Comparison of ENCODE assay signal across 27 mouse cellular contexts in the genomic region with DNA sequence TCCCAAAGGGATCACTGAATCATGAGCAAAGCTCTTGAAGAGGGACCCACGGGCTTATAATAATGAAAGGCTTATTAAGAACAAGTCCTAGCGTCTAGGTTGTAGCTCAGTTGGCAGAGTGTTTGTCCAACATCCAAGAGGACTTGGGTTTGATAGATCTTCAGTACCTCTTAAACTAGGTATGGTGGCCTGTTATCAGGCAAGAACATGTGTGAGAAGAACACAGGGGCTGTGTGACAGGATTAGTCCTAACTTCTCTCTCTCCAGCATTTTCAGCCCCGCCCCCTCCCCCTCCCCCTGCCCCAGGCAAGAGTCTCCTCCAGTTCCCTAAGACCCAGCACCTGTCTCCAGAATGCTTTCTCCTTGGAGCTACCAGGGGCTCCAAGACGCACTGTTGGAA. TPM values are rescaled to one million over a fixed set of nuclear protein-coding genes. Genes with fewer than 3 reads are reported as not detected.
A peak's percentile ranks its signal among the peaks of the same experiment; 100 is the strongest.
DNase-seq lines count a peak whose midpoint lies in the region; ATAC-seq and TF ChIP-seq lines count a peak whose summit lies in the region.
"Had no signal": no experiment of that assay in that cellular context is flagged by ENCODE, and none has a peak within 500 bp of the region (broad histone marks: within the 10 kb centered on the region; RNA-seq: fewer than 3 reads in every experiment).

No protein-coding gene starts in this region.

- no peaks in the 10 kb centered on the region for H3K27me3 ChIP-seq in heart, embryonic 10.5 days (ENCODE audit: insufficient read depth, poor library complexity, severe bottlenecking)
- no peaks in the 10 kb centered on the region for H3K27me3 ChIP-seq in MEL (ENCODE audit: control insufficient read depth in 1 of 2, insufficient read depth in 2 of 2, low read length in 2 of 2)
- H3K27me3 ChIP-seq in liver, embryonic 15.5 days: no peaks in the 10 kb centered on the region
- H3K27me3 ChIP-seq: heart, embryonic 15.5 days had no signal

- no peaks in the 10 kb centered on the region for H3K9me3 ChIP-seq in heart, embryonic 10.5 days
- no peaks in the 10 kb centered on the region for H3K9me3 ChIP-seq in MEL (replicated peaks; ENCODE audit: insufficient read depth, low read length)
- no peaks in the 10 kb centered on the region for H3K9me3 ChIP-seq in liver, embryonic 15.5 days (replicated peaks)
- H3K9me3 ChIP-seq: heart, embryonic 15.5 days had no signal

- TF ChIP-seq RAD21 in MEL (IDR thresholded peaks at IDR 0.05; ENCODE audit: low read depth, low read length): no peak

- peaks cover 66% of the 10 kb centered on the region for H3K4me1 ChIP-seq in heart, embryonic 10.5 days
- peaks cover 3 to 17% of the 10 kb centered on the region in 2 experiments for H3K4me1 ChIP-seq in MEL (ENCODE audit: control insufficient read depth in 1 of 2, insufficient read depth in 2 of 2, low read length in 2 of 2)
- peaks cover 83% of the 10 kb centered on the region for H3K4me1 ChIP-seq in liver, embryonic 15.5 days (replicated peaks)

- WGBS in heart, embryonic 10.5 days: 83% methylated on average over 4 of the region's 4 CpGs
- WGBS in liver, embryonic 15.5 days (ENCODE audit: insufficient replicate concordance): 48% methylated on average over 4 of the region's 4 CpGs

- no peak for TF ChIP-seq CTCF in MEL (IDR thresholded peaks at IDR 0.05 in 2 of 3, conservative IDR thresholded peaks at IDR 0.05 in 1 of 3; ENCODE audit: control insufficient read depth in 1 of 3, insufficient read depth in 1 of 3, low read depth in 2 of 3, low read length in 3 of 3, poor library complexity in 1 of 3, severe bottlenecking in 1 of 3)

- H3K27ac ChIP-seq in heart, embryonic 10.5 days: peak overlapping the region; percentile 57; the same call in 1 of the 2 replicates
- no peak overlapping the region for H3K27ac ChIP-seq in MEL (ENCODE audit: control insufficient read depth, low read depth, low read length)
- H3K27ac ChIP-seq in liver, embryonic 15.5 days (replicated peaks): peak overlapping the region; percentile 41
- H3K27ac ChIP-seq: heart, embryonic 15.5 days; kidney, postnatal 0 days had no signal

- peak; percentile 54 for ATAC-seq in liver, embryonic 15.5 days (ENCODE audit: insufficient read depth)

- no peak for DNase-seq in heart, embryonic 10.5 days (ENCODE audit: low spot score)
- no peak for DNase-seq in heart, postnatal 36 days
- DNase-seq in MEL (ENCODE audit: low read depth, low spot score): peak; percentile 57
- peak; percentile 45 for DNase-seq in c-Kit-positive CD71-positive TER-119-positive erythroid progenitor cells, embryonic 14.5 days (ENCODE audit: low spot score)
- DNase-seq in embryo, embryonic 10.5 days (ENCODE audit: low spot score): no peak
- no peak for DNase-seq in left cerebral cortex, adult 9 months (ENCODE audit: low spot score in 2 of 2)
- no peak for DNase-seq in layer of hippocampus, adult 11-12 months (ENCODE audit: low spot score)
- DNase-seq: adrenal gland, adult 2 months; cerebellum, adult 11 months; cerebellum, postnatal 14 days; embryo, embryonic 11 days; gastrocnemius, postnatal 10 days; heart, adult 18-20 months; kidney, adult 11 months; midbrain, embryonic 14.5 days; thymus, adult 2 months had no signal

- H3K4me2 ChIP-seq in liver, embryonic 15.5 days: peak overlapping the region; percentile 18; the same call in 1 of the 2 replicates
- H3K4me2 ChIP-seq: heart, embryonic 15.5 days had no signal

- intact Hi-C loops in heart, postnatal 36 days (cut with DNase I): no loop called here

- H3K4me3 ChIP-seq in heart, embryonic 10.5 days: no peak overlapping the region
- no peak overlapping the region for H3K4me3 ChIP-seq in MEL (ENCODE audit: control insufficient read depth in 1 of 2, insufficient read depth in 1 of 2, low read depth in 2 of 2, low read length in 2 of 2)
- H3K4me3 ChIP-seq in liver, embryonic 15.5 days (replicated peaks): no peak overlapping the region
- H3K4me3 ChIP-seq: heart, embryonic 15.5 days; myocyte had no signal

- peaks cover 8% of the 10 kb centered on the region; the same call in 1 of the 2 replicates for H3K79me2 ChIP-seq in MEL (ENCODE audit: control insufficient read depth, insufficient read depth, low read length, poor library complexity)

- no peak overlapping the region for H3K9ac ChIP-seq in MEL (ENCODE audit: control insufficient read depth, low read depth, low read length, poor library complexity, severe bottlenecking)
- H3K9ac ChIP-seq in liver, embryonic 15.5 days: no peak overlapping the region
- H3K9ac ChIP-seq: heart, embryonic 15.5 days had no signal

- H3K36me3 ChIP-seq in heart, embryonic 10.5 days: peaks cover 4% of the 10 kb centered on the region; the same call in 1 of the 2 replicates
- peaks cover 0 to 17% of the 10 kb centered on the region in 2 experiments; a peak in 2 of 4 replicates for H3K36me3 ChIP-seq in MEL (ENCODE audit: control insufficient read depth in 1 of 2, insufficient read depth in 2 of 2, low read length in 2 of 2)
- H3K36me3 ChIP-seq in liver, embryonic 15.5 days (replicated peaks): 0 out of 2 replicates have a peak, but pooled peaks cover 14% of the 10 kb centered on the region
- H3K36me3 ChIP-seq: heart, embryonic 15.5 days had no signal

- no peak for TF ChIP-seq EP300 in MEL (IDR thresholded peaks at IDR 0.05; ENCODE audit: low read depth in 1 of 2, low read length in 2 of 2)

- TF ChIP-seq POLR2A in MEL (IDR thresholded peaks at IDR 0.05; ENCODE audit: control insufficient read depth in 1 of 2, insufficient read depth in 1 of 2, low read depth in 1 of 2, low read length in 2 of 2, poor library complexity in 1 of 2): no peak

TF ChIP-seq in MEL, 35 proteins besides CTCF, POLR2A, EP300 and RAD21:
- TF ChIP-seq GATA1 (IDR thresholded peaks at IDR 0.05; ENCODE audit: low read depth, low read length) (peak; percentile 53; the same call in 1 of the 2 replicates), POLR2AphosphoS2 (IDR thresholded peaks at IDR 0.05; ENCODE audit: low read length) (no peak), ETS1 (IDR thresholded peaks at IDR 0.05; ENCODE audit: low read depth, low read length) (no peak), MEF2A (IDR thresholded peaks at IDR 0.05; ENCODE audit: extremely low read depth, insufficient replicate concordance, low read depth, low read length, poor library complexity, severe bottlenecking) (no peak), TAL1 (IDR thresholded peaks at IDR 0.05; ENCODE audit: low read length) (peak; percentile 70), BHLHE40 (IDR thresholded peaks at IDR 0.05; ENCODE audit: borderline replicate concordance, low read depth, low read length) (no peak), RCOR1 (IDR thresholded peaks at IDR 0.05; ENCODE audit: low read depth, low read length) (no peak), MAX (IDR thresholded peaks at IDR 0.05; ENCODE audit: low read length) (no peak), POLR2AphosphoS5 (IDR thresholded peaks at IDR 0.05; ENCODE audit: borderline replicate concordance, low read depth, low read length) (no peak), ZKSCAN1 (IDR thresholded peaks at IDR 0.05; ENCODE audit: low read depth, low read length) (no peak), CHD1 (IDR thresholded peaks at IDR 0.05; ENCODE audit: low read depth, low read length) (no peak), SMC3 (IDR thresholded peaks at IDR 0.05; ENCODE audit: low read depth, low read length) (no peak), MAZ (IDR thresholded peaks at IDR 0.05; ENCODE audit: low read depth, low read length) (no peak), TBP (IDR thresholded peaks at IDR 0.05; ENCODE audit: low read depth, low read length) (no peak), SIN3A (IDR thresholded peaks at IDR 0.05; ENCODE audit: low read length) (no peak), TCF12 (IDR thresholded peaks at IDR 0.05; ENCODE audit: low read depth, low read length) (peak; percentile 57; the same call in 1 of the 2 replicates), MYB (IDR thresholded peaks at IDR 0.05; ENCODE audit: low read depth, low read length) (no peak), MYC (IDR thresholded peaks at IDR 0.05; ENCODE audit: low read depth, low read length) (no peak), JUND (IDR thresholded peaks at IDR 0.05; ENCODE audit: low read depth, low read length) (no peak), NRF1 (IDR thresholded peaks at IDR 0.05; ENCODE audit: insufficient read depth, low read depth, low read length, poor library complexity, severe bottlenecking) (no peak), UBTF (IDR thresholded peaks at IDR 0.05; ENCODE audit: borderline replicate concordance, insufficient read depth, low read depth, low read length) (no peak), NELFE (IDR thresholded peaks at IDR 0.05; ENCODE audit: low read depth, low read length) (no peak), USF1 (IDR thresholded peaks at IDR 0.05; ENCODE audit: low read depth, low read length) (no peak), MAFK (IDR thresholded peaks at IDR 0.05; ENCODE audit: borderline replicate concordance, low read depth, low read length) (no peak), ZMIZ1 (IDR thresholded peaks at IDR 0.05; ENCODE audit: low read depth, low read length) (no peak), E2F4 (IDR thresholded peaks at IDR 0.05; ENCODE audit: borderline replicate concordance, low read depth, low read length) (no peak)

RNA-seq across cellular contexts. Expression of gene Ggta1, which starts 12.2 kb away (rescaled TPM):
- 30.4 and 51.3 TPM in 2 replicates for polyA plus RNA-seq in heart, embryonic 10.5 days (2016; fragmentation: Nextera tagmentation; extraction: Ambion mirVana)
- 10 to 100 TPM; 19.0 to 22.5 TPM for total RNA-seq in heart, postnatal 36 days (2021)
- 23.6 and 30.7 TPM in 2 replicates for total RNA-seq in MEL (2012; rRNA removed)
- 10 to 100 TPM in 1 of 2 experiments, not detected in 1; 29.2 TPM for polyA plus RNA-seq in MEL (2012; ENCODE audit: insufficient read depth in 1 of 2, insufficient read length in 2 of 2, low read depth in 1 of 2, low replicate concordance in 2 of 2, missing spikeins in 1 of 2)
- polyA plus RNA-seq in liver, embryonic 15.5 days (2015; fragmentation: Nextera tagmentation; extraction: Ambion mirVana): 9.0 and 9.1 TPM in 2 replicates

RNA-seq across cellular contexts. Expression of gene 4930402F06Rik, which starts 53.9 kb away (rescaled TPM):
- not detected in 2 replicates for polyA plus RNA-seq in heart, embryonic 10.5 days (2016; fragmentation: Nextera tagmentation; extraction: Ambion mirVana)
- not detected for total RNA-seq in heart, postnatal 36 days (2021)
- not detected in 2 replicates for total RNA-seq in MEL (2012; rRNA removed)
- polyA plus RNA-seq in MEL (2012; ENCODE audit: insufficient read depth in 1 of 2, insufficient read length in 2 of 2, low read depth in 1 of 2, low replicate concordance in 2 of 2, missing spikeins in 1 of 2): not detected
- polyA plus RNA-seq in liver, embryonic 15.5 days (2015; fragmentation: Nextera tagmentation; extraction: Ambion mirVana): not detected in 2 replicates
- total RNA-seq: adrenal gland, adult 2 months; gastrocnemius, postnatal 10 days; heart, adult 18-20 months; layer of hippocampus, adult 8-10 months; left cerebral cortex, postnatal 36 days; liver, adult 2 months had no signal
- polyA plus RNA-seq: adrenal gland, adult 2 months; embryonic facial prominence, embryonic 14.5 days; heart, embryonic 15.5 days; hindbrain, embryonic 11.5 days; kidney, postnatal 0 days; liver, adult 2 months; midbrain, embryonic 14.5 days; myocyte; neural tube, embryonic 14.5 days; small intestine, adult 2 months; thymus, adult 2 months had no signal

Comparison
In these comparisons a context has a peak if more than half of its experiments do, and no peak if none do; other contexts are left out.
1. DNase-seq: peak in MEL (single experiment) and c-Kit-positive CD71-positive TER-119-positive erythroid progenitor cells, embryonic 14.5 days (single experiment); none in heart, embryonic 10.5 days (single experiment), heart, postnatal 36 days (0 of 2), embryo, embryonic 10.5 days (single experiment), left cerebral cortex, adult 9 months (0 of 2) and layer of hippocampus, adult 11-12 months (single experiment).